Mouse (Mus musculus) 3134 (cell line): ENCODE results near the gene Slc22a13.

Experiments used
- DNase-seq: peaks from one replicate; pipeline ENCODE4 v3.0.0-alpha.2; 2011; ENCODE audit warnings: low spot score; ENCODE audit not compliant: insufficient read length; ENCODE audit errors: extremely low read depth

Gene Slc22a13

DNA sequence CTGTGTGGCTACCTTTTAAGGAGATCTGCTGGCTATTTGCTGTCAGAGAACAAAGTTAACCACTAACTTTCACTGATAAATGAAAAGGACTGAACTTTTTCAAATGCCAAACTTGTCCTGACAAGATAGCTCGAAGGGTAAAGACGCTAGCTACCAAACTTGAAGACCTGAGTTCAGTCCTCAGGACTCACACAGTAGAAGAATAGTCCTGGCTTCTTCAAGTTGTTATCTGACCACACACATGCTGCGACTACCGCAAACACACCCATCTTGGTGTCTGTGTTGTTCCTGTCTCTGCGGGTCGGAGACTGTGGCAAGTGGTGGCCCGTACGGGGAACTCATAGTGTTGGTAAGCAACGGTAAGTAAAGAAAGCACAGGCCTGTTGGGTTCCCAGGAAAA lies 5.3 kb downstream of the Slc22a13 start:
- DNase-seq: no peak

- DNase-seq: no peak
These were observed 7.2 kb downstream of the Slc22a13 start for GRCm38 (mm10) chr9:119201653-119202052.

GRCm38 (mm10) chr9:119199151-119199861 lies 9.6 kb downstream of the Slc22a13 start:
- no peak for DNase-seq

DNA sequence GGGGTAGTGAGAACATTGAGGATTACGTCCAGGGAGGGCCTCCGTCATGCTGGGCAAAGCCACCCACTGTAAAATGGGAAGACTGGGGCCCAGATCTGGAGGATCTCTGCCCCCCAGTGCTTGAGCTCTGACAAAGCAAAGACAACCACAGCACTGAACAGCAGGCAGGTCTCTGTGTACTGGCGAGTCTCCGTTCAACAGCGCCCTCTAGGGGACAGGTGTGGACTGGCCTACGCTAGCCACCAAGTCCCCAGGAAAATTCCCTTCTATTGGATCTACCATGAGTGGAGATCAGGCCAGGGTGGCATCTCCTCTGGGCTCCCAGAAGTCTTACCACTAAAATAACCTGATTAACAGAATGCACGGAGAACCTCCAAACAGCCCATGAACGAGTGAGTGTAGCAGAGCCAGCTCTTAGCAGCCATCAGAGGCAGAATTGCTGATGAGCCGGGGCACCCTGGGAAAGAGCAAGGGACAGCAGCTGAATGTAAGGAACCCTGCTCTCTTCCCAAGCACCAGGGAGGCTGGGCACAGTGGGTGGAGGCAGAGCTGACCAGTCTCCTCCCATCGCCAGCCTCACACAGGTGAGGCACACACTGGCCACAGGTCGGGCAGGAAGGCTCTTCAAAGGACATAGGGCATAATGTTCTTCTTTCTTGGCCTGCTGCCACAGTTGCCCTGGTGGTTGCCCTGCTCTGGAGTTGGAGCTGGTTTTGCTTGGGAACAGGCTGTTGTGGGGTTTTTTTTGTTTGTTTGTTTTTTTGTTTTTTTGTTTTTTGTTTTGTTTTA lies 16.5 kb downstream of the Slc22a13 start:
- no peak for DNase-seq

DNA sequence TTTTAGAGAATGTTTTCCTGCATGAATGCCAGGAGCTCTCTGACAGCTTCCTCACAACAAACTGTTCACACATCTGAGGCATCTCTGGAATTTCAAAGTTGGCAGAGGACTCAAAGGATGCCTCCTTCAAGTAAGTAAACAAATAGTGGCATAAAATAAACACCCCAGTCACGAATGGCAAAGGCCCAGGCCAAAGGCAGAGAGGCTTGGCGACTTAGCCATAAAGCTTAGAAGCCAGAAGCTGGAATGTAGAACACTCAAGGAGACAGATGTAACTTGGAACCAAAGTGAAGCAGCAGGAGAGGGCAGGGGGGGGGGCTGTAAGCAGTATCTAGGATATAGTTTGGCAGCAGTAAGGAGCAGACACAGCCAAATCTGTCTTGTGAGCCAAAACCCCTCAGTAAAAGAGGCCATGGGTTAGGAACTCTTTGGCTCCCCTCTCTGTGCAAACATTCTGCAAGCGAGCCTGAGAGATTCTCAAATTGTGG lies 27.6 kb downstream of the Slc22a13 start:
- DNase-seq: peak; percentile 56

GRCm38 (mm10) chr9:119179292-119179691 lies 29.6 kb downstream of the Slc22a13 start:
- DNase-seq: no peak

DNA sequence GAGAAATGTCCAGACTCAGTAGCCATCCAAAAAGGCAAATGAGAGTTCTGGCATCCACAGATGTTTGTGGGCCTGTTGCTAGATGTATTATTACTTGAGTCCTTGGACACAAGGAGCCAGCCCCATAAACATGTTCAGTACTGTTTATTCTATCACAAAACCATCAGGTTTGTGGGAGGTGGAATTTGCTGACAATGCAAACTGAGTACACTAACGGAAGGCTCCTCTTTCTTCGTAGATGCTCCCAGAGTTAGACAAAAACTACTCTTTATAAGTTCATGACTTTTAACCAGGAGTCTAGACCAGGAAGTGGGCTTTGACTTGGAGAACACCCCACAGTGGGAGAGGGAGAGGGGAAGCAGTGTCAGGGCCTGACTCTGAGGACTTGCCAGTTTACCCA lies 41.3 kb downstream of the Slc22a13 start:
- no peak for DNase-seq

- no peak for DNase-seq
These were observed 43.4 kb downstream of the Slc22a13 start for GRCm38 (mm10) chr9:119165548-119165947.

- peak; percentile 28 for DNase-seq
These were observed 44.2 kb downstream of the Slc22a13 start for GRCm38 (mm10) chr9:119164743-119165142.

- DNase-seq: no peak
These were observed 48.2 kb downstream of the Slc22a13 start for GRCm38 (mm10) chr9:119160689-119161088.

DNA sequence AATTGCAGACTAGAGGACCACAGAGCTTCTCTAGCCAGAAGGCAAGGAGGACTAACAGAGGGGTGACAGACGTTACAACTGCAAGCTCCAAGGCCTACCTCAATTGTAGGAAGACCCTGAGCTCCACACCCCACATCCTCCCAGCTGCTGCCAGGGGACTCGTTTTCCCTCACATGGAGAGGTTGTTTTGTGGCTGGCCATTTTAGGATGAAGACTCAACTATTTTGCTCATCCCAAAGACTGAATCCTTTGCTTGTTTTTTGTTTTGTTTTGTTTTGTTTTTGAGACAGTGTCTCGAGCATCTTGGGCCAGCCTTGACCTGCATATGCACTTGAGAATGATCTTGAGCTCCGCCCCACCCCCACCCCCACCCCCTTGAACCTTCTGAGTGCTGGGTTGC lies 50.0 kb downstream of the Slc22a13 start, which contains the start of gene Gm47289:
TSS of gene Gm47289 (plus strand) at position 301 of the 400 bp plus-strand sequence.
- DNase-seq: no peak

DNA sequence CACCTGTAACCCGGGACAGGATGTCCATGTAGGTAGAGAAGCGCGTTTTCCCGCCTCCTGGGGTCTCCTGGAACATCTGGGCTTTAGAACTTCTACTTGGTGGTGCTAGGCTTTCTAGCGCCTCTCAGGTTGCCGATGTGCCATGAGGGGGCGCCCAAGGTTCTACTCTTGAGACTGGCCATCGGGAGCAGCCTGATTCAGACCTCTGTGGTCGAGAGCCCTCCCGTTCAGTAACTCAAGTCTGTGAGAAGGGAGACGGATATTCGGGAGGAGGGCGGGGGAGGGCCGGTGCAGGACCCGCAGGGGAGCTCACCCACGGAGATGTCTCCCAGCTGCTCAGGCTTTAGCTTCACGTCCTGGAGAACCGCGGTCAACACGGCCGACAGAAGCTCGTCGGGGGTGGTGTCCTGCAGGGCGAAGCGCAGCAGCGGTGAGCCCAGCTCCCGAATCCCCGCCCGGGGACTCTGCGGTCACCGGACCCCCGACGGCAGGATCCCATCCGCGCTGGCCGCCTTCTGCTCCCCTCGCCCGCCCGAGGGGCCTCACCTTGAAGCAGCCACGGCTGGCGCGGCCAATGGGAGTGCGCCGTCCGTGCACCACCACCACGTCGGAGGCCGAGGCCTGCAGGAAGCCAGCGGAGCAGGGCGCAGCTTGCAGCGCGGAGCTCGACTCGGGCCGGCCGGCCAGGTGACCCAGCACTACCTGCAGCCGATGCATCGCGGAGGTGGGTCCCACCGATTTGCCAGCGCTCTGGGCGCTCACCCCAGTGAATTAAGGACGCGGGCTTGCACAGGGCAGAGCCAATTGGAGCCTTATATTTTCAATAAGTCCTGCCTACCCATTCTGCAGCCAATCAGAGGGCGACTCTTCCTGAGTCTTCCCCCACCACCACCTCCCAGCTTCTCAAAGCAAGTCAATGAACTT lies 52.4 kb downstream of the Slc22a13 start, which contains the start of gene Acaa1b:
TSS of gene Acaa1b (minus strand) at position 816 of the 924 bp plus-strand sequence.
- no peak for DNase-seq

- no peak for DNase-seq
These were observed 53.1 kb downstream of the Slc22a13 start for GRCm38 (mm10) chr9:119155826-119156225.

DNA sequence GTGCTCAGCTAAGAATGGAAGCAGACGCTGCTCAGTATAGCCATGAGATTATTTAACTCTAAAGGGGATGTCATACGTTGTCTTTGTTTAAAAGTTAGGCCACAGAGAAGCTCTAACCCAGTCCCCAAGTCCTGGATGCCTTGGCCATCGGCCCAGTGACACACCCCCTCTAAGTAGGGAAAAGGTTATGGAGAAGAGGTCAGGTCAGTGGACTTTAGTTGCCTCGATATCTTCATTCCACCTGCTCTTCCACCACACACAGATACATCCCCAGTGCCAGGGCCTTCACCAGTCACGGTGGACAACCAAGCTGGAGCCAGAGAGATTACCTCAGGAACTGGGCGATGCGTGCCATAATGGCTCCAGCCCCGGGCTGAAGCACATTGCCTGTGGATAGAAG lies 53.5 kb downstream of the Slc22a13 start:
- no peak for DNase-seq

DNA sequence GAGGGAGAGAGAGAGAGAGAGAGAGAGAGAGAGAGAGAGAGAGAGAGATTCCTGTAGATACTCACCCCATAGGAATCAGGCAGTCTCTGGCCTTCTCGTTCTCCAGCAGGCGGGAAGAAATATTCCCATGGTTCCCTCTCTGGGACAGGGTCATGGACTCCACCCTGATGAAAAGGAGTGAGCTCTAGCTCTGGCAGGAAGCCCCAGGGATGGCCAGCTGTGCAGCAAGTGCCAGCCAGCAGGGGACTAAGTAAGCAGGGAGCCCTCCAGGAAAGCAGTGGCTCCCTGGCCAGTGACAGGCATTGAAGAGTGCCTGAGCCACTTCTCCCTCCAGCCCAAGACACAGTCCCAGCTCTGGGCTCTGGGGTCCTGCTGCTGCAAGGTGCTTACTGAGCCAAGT lies 57.1 kb downstream of the Slc22a13 start:
- DNase-seq: no peak

GRCm38 (mm10) chr9:119149601-119150000 lies 59.3 kb downstream of the Slc22a13 start:
- DNase-seq: peak; percentile 28

DNA sequence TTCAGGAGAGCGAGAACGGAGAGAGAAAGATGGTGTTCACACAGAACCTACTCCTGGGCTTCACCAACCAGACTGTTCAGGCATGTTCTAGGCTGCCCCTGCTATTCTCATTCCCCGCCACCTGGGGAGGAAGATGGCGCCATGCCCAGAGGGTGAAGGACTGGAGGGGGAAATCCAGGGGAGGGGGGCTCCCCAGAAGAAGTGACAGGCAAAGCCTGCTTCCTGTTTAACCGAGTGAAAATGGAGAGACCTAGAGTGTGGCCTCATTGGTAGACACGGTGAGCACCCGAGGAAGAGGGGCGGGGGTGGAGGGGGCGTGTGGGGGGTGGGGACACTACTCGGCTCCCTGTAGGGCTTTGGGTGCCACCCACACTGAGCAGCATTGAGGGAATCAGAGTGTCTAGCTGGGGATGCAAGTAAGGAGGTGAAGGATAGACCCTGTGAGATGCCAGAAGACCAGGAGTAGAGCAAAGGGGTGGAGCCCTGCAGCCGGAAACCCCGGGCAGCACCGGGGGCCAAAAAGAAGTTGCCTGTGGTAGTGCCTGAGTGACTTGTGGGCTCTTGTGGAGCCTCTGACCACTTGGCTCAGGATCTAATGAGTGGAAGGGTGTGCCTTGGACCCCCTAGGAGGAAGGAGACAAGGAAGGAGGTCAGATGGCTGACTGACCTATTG lies 62.7 kb downstream of the Slc22a13 start:
- no peak for DNase-seq

DNA sequence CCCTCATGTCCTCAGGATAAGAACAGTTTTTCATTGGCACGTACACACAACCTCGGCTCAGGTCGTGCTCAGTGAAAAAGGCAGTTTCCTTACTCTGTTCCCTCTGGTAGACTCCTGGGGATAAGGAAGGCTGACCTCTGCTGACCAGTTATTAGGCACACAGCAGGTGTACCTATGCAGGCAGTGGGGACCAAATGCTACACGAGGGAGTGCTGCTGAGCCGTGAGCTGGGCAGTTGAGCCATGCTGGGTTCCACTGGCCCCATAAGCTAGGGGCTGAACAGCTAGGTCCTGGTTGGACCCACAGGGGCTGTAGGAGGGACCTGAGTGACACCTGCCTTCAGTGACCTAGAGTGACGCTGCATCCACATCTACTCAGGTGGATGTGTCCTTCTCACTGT lies 63.3 kb downstream of the Slc22a13 start:
- no peak for DNase-seq

DNA sequence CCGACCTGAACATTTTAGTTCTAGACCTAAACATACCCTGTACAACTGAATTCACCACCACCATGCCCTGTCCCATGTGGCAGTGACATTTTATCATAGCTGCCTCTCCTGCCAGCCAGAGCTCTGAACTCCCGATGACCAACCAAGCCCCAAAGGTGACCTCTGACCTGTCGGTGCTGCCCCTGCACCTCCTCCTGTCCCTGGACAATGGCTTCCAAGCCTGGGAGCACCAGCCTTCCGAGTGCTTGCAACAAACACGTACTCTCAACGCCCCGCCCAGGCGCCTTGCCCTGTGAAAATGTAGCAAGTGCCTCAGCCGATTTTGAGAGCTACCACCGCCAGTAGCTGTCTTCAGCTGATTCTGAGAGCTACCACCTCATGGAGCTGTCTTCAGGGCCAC lies 63.8 kb downstream of the Slc22a13 start:
- no peak for DNase-seq

DNA sequence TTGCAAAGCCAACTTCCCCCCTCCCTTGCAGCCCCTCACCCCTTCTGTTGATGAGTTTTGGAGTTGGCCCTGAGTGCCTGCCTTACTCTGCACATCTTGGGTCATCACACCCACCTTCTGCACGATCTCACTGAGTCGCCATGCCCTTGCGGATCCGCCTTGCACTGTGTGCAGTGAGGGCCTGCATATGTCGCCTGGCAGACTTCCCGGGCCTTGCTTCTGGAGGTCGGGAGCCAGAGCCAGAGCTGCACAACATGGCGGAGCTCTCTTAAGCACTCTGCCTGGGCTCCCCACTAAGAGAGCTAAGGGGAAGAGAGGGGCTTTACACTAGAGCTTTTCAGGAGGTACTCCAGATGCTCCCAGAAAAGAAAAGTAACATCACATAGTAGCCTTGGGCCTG lies 64.2 kb downstream of the Slc22a13 start:
- DNase-seq: no peak
